Mouse (Mus musculus) heart, postnatal 0 days (tissue): ENCODE measurements around the gene Slc23a4.

ENCODE experiments used
- CTCF ChIP-seq: IDR thresholded peaks from 2 replicates; pipeline ENCODE4 v1.5.1; 2016; ENCODE audit warnings: antibody characterized with exemption, control low read depth, low read depth
- EP300 ChIP-seq: IDR thresholded peaks from 2 replicates; pipeline ENCODE4 v1.6.1; 2016; ENCODE audit warnings: antibody characterized with exemption, low read depth

- TF ChIP-seq EP300 (no peak), CTCF (no peak)
These were observed 6.5 kb upstream of the Slc23a4 start for GRCm38 (mm10) chr6:34994692-34995091.
